Mouse (Mus musculus): ENCODE data around the gene Phlpp1.
A peak's percentile ranks its signal among the peaks of the same experiment; 100 is the strongest.

The Phlpp1 gene

GRCm38 (mm10) chr1:106389673-106390072 is 218.1 kb downstream of the Phlpp1 start:
- peak; percentile 69 for DNase-seq (ENCODE audit: low spot score)

GRCm38 (mm10) chr1:106393072-106393471 is 221.5 kb downstream of the Phlpp1 start:
- no peak for DNase-seq (ENCODE audit: low spot score)

- DNase-seq (ENCODE audit: low spot score): no peak
These were observed 223.1 kb downstream of the Phlpp1 start for GRCm38 (mm10) chr1:106394678-106395077.

- DNase-seq (ENCODE audit: low spot score): peak; percentile 83
These were observed 223.9 kb downstream of the Phlpp1 start for GRCm38 (mm10) chr1:106395476-106395875.

GRCm38 (mm10) chr1:106400900-106401634 is 229.5 kb downstream of the Phlpp1 start:
- DNase-seq (ENCODE audit: low spot score): no peak

GRCm38 (mm10) chr1:106403011-106403501 is 231.5 kb downstream of the Phlpp1 start:
- DNase-seq (ENCODE audit: low spot score): no peak

- no peak for DNase-seq (ENCODE audit: low spot score)
These were observed 235.3 kb downstream of the Phlpp1 start for GRCm38 (mm10) chr1:106406852-106407251.

- no peak for DNase-seq (ENCODE audit: low spot score)
These were observed 236.4 kb downstream of the Phlpp1 start for GRCm38 (mm10) chr1:106407963-106408440.

GRCm38 (mm10) chr1:106410858-106411257 is 239.3 kb downstream of the Phlpp1 start:
- no peak for DNase-seq (ENCODE audit: low spot score)

GRCm38 (mm10) chr1:106425128-106425936 is 253.8 kb downstream of the Phlpp1 start:
- peak; percentile 66 for DNase-seq (ENCODE audit: low spot score)

GRCm38 (mm10) chr1:106428170-106428569 is 256.6 kb downstream of the Phlpp1 start:
- no peak for DNase-seq (ENCODE audit: low spot score)

GRCm38 (mm10) chr1:106428580-106428979 is 257.0 kb downstream of the Phlpp1 start:
- no peak for DNase-seq (ENCODE audit: low spot score)

- DNase-seq (ENCODE audit: low spot score): no peak
These were observed 262.0 kb downstream of the Phlpp1 start for GRCm38 (mm10) chr1:106433580-106433979.

All from embryo, embryonic 10 days (tissue).